Mouse (Mus musculus) MEL (cell line): ENCODE results near the gene Nme7.

ENCODE experiments used
- CHD1 ChIP-seq: IDR thresholded peaks from 2 replicates; pipeline ENCODE4 v1.6.1; 2012; ENCODE audit warnings: low read depth, mild to moderate bottlenecking, inconsistent platforms, low read length, improper control_type of control experiment
- CTCF ChIP-seq, 3 experiments: IDR thresholded peaks in 2 of 3; conservative IDR thresholded peaks in 1 of 3; 2 replicates each; pipeline ENCODE4 v1.5.1; 2011 to 2012; ENCODE audit warnings: low read length in 3 of 3, low read depth in 2 of 3, mild to moderate bottlenecking in 2 of 3, improper control_type of control experiment in 1 of 3, inconsistent platforms in 1 of 3, mixed read lengths in 1 of 3, moderate library complexity in 1 of 3; ENCODE audit not compliant: control insufficient read depth in 1 of 3, insufficient read depth in 1 of 3, poor library complexity in 1 of 3, severe bottlenecking in 1 of 3
- E2F4 ChIP-seq: IDR thresholded peaks from 2 replicates; pipeline ENCODE4 v1.6.1; 2011; ENCODE audit warnings: low read depth, low read length, improper control_type of control experiment, borderline replicate concordance
- EP300 ChIP-seq, 2 experiments: IDR thresholded peaks; 2 replicates each; pipeline ENCODE4 v1.6.1; 2011; ENCODE audit warnings: improper control_type of control experiment in 2 of 2, low read length in 2 of 2, low read depth in 1 of 2, mild to moderate bottlenecking in 1 of 2
- POLR2A ChIP-seq, 2 experiments: IDR thresholded peaks; 2 replicates each; pipeline ENCODE4 v1.6.1; 2011 to 2012; ENCODE audit warnings: low read length in 2 of 2, mild to moderate bottlenecking in 2 of 2, control low read depth in 1 of 2, improper control_type of control experiment in 1 of 2, low read depth in 1 of 2, moderate library complexity in 1 of 2; ENCODE audit not compliant: control insufficient read depth in 1 of 2, insufficient read depth in 1 of 2, poor library complexity in 1 of 2
- RAD21 ChIP-seq: IDR thresholded peaks from 2 replicates; pipeline ENCODE4 v1.6.1; 2011; ENCODE audit warnings: mild to moderate bottlenecking, low read depth, low read length, improper control_type of control experiment
- SMC3 ChIP-seq: IDR thresholded peaks from 2 replicates; pipeline ENCODE4 v1.6.1; 2011; ENCODE audit warnings: low read depth, low read length, improper control_type of control experiment
- USF2 ChIP-seq, 2 experiments: IDR thresholded peaks; 2 replicates each; pipeline ENCODE4 v1.6.1; 2011 to 2012; ENCODE audit warnings: improper control_type of control experiment in 2 of 2, low read length in 2 of 2, borderline replicate concordance in 1 of 2, inconsistent platforms in 1 of 2, low read depth in 1 of 2, mild to moderate bottlenecking in 1 of 2; ENCODE audit not compliant: insufficient read depth in 1 of 2
- ZNF384 ChIP-seq: IDR thresholded peaks from 2 replicates; pipeline ENCODE4 v1.6.1; 2012; ENCODE audit warnings: low read depth, mild to moderate bottlenecking, inconsistent platforms, low read length, improper control_type of control experiment

DNA sequence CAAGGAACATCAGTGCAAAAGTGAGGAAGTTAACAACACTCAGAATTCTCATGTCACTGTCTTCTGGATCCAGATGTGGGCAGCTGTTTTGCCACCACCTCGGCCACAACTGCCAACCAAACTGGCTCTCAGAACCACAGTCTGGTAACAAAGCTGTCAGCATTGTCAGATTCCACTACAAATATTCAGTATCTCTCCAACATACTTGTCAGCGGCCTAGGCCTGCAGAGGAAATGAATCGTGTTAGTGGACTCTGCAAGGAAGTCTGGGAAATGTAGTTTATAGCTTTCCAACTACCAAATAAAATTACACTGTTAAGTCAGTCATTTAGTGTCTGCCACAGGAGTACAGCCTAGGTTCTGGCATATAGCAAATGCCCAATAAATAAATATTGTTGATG lies 113.7 kb downstream of the Nme7 start:
- TF ChIP-seq SMC3 (no peak), USF2 (IDR thresholded peaks at IDR 0.05; ENCODE audit: borderline replicate concordance in 1 of 2, insufficient read depth in 1 of 2, low read depth in 1 of 2, low read length in 2 of 2) (no peak), POLR2A (IDR thresholded peaks at IDR 0.05; ENCODE audit: control insufficient read depth in 1 of 2, insufficient read depth in 1 of 2, low read depth in 1 of 2, low read length in 2 of 2, poor library complexity in 1 of 2) (no peak), CTCF (IDR thresholded peaks at IDR 0.05 in 2 of 3, conservative IDR thresholded peaks at IDR 0.05 in 1 of 3; ENCODE audit: control insufficient read depth in 1 of 3, insufficient read depth in 1 of 3, low read depth in 2 of 3, low read length in 3 of 3, poor library complexity in 1 of 3, severe bottlenecking in 1 of 3) (no peak), EP300 (IDR thresholded peaks at IDR 0.05; ENCODE audit: low read depth in 1 of 2, low read length in 2 of 2) (no peak), CHD1 (no peak), E2F4 (no peak), ZNF384 (no peak), RAD21 (no peak)
